Mouse (Mus musculus): ENCODE results near the gene Sprn. TPM values are rescaled to one million over a fixed set of nuclear protein-coding genes. Genes with fewer than 3 reads are reported as not detected.

The Sprn gene
- polyA plus RNA-seq, 1 experiment = 0.16 TPM

DNA sequence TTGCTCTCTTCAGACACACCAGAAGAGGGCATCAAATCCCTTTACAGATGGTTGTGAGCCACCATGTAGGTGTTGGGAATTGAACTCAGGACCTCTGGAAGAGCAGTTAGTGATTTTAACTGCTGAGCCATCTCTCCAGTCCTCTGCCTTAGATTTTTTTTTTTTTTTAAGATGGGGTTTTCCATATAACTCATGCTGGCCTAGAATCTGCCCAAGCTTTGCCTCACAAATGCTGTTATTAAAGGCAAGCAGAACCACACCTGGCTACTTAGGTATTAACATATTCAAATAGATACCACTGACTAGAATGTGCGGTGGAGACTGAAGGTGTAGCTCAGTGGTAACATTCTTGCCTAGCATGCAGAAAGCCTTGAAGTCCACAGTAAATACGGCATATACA, 34.2 kb downstream of the Sprn start:
- TF ChIP-seq POLR2A (IDR thresholded peaks at IDR 0.05; ENCODE audit: low read depth, low read length) = no peak
- TF ChIP-seq CTCF (conservative IDR thresholded peaks at IDR 0.05; ENCODE audit: insufficient read depth, insufficient read length, low read depth, low read length) = no peak
- no peak overlapping the region for H3K4me3 ChIP-seq (ENCODE audit: insufficient read depth, low read depth, low read length)
- DNase-seq = no peak
- no peaks in the 10 kb centered on the region for H3K36me3 ChIP-seq (ENCODE audit: control insufficient read depth, insufficient read depth, low read length)
- no peak overlapping the region for H3K27ac ChIP-seq (ENCODE audit: insufficient read depth, low read depth, low read length)
- 0 out of 2 replicates have a peak, but pooled peaks cover 3% of the 10 kb centered on the region for H3K4me1 ChIP-seq (ENCODE audit: control insufficient read depth, insufficient read depth, low read length)
- H3K27me3 ChIP-seq (replicated peaks; ENCODE audit: control insufficient read depth, insufficient read depth, low read length) = no peaks in the 10 kb centered on the region
- WGBS = 82% methylated on average over 2 of the region's 2 CpGs

DNA sequence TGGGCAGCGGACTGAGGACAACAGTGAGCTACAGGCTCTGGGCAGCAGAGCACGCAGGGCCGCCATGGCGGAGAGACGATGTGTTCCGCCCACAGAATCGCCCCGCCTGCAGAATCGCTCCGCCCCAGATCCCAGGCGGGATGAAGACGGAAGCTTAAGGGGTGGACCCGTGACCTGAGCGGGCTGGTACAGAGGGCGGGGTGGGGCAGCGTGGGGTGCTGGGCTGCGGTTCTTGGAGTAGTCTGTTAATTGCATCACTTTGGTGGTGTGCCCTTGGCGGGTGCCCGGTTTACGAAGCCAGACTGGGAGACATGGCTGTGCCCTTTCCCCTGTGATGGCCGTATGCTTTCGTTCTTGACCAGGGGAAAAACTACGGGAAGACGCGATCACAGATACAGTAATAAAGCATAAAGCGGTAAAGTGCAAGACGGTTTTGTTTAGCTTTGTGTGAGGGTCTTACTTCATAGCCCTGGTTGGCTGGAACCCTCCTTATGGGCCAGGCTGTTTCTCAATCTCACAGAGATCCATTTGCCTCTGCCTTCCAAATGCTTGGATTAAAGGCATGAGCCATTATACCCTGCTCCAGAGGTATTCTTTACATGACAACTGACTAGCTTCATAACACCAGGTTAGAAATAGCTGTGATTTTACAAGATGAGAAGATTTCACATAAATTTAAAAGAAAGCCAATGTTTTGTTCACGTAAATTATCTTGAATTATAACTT, 38.2 kb downstream of the Sprn start, which contains the start of gene Echs1:
Echs1 (minus strand) TSS at position 148 of the 726 bp plus-strand sequence.
- 3% methylated on average over 28 of the region's 28 CpGs for WGBS
- H3K27me3 ChIP-seq (replicated peaks; ENCODE audit: control insufficient read depth, insufficient read depth, low read length) = no peaks in the 10 kb centered on the region

GRCm38 (mm10) chr7:140115583-140116328, 38.9 kb downstream of the Sprn start, which contains the start of gene Paox:
TSS of gene Paox (plus strand) at chr7:140115799.
- H3K27ac ChIP-seq (ENCODE audit: insufficient read depth, low read depth, low read length) = peak within 1 kb of the TSS; percentile 91
- peak; percentile 90 for DNase-seq
- no peaks in the 10 kb centered on the region; the same call in 1 of the 2 replicates for H3K36me3 ChIP-seq (ENCODE audit: control insufficient read depth, insufficient read depth, low read length)
- TF ChIP-seq CTCF (conservative IDR thresholded peaks at IDR 0.05; ENCODE audit: insufficient read depth, insufficient read length, low read depth, low read length) (no peak), POLR2A (IDR thresholded peaks at IDR 0.05; ENCODE audit: low read depth, low read length) (peak; percentile 12)
- no peaks in the 10 kb centered on the region for H3K4me1 ChIP-seq (ENCODE audit: control insufficient read depth, insufficient read depth, low read length)
- under 1% methylated on average over 23 of the region's 23 CpGs for WGBS
- peak within 1 kb of the TSS; percentile 84 for H3K4me3 ChIP-seq (ENCODE audit: insufficient read depth, low read depth, low read length)
- H3K27me3 ChIP-seq (replicated peaks; ENCODE audit: control insufficient read depth, insufficient read depth, low read length) = no peaks in the 10 kb centered on the region

More for the DNA sequence above, 38.2 kb downstream of the Sprn start, which contains the start of gene Echs1:
- H3K4me1 ChIP-seq (ENCODE audit: control insufficient read depth, insufficient read depth, low read length) = no peaks in the 10 kb centered on the region
- peak within 1 kb of the TSS; percentile 91 for H3K27ac ChIP-seq (ENCODE audit: insufficient read depth, low read depth, low read length)
- H3K4me3 ChIP-seq (ENCODE audit: insufficient read depth, low read depth, low read length) = peak within 1 kb of the TSS; percentile 84
- H3K36me3 ChIP-seq (ENCODE audit: control insufficient read depth, insufficient read depth, low read length) = no peaks in the 10 kb centered on the region
- TF ChIP-seq CTCF (conservative IDR thresholded peaks at IDR 0.05; ENCODE audit: insufficient read depth, insufficient read length, low read depth, low read length) (no peak), POLR2A (IDR thresholded peaks at IDR 0.05; ENCODE audit: low read depth, low read length) (peak; percentile 54)
- DNase-seq = peak; percentile 96

- H3K27me3 ChIP-seq (replicated peaks; ENCODE audit: control insufficient read depth, insufficient read depth, low read length) = no peaks in the 10 kb centered on the region
- no peak overlapping the region for H3K4me3 ChIP-seq (ENCODE audit: insufficient read depth, low read depth, low read length)
- no peak for TF ChIP-seq CTCF (conservative IDR thresholded peaks at IDR 0.05; ENCODE audit: insufficient read depth, insufficient read length, low read depth, low read length)
- no peak for TF ChIP-seq POLR2A (IDR thresholded peaks at IDR 0.05; ENCODE audit: low read depth, low read length)
- DNase-seq = no peak
- H3K27ac ChIP-seq (ENCODE audit: insufficient read depth, low read depth, low read length) = no peak overlapping the region
- no peaks in the 10 kb centered on the region for H3K4me1 ChIP-seq (ENCODE audit: control insufficient read depth, insufficient read depth, low read length)
- no peaks in the 10 kb centered on the region; the same call in 1 of the 2 replicates for H3K36me3 ChIP-seq (ENCODE audit: control insufficient read depth, insufficient read depth, low read length)
- 65% methylated on average over 3 of the region's 3 CpGs for WGBS
Measured at GRCm38 (mm10) chr7:140111943-140112342, 42.7 kb downstream of the Sprn start.

DNA sequence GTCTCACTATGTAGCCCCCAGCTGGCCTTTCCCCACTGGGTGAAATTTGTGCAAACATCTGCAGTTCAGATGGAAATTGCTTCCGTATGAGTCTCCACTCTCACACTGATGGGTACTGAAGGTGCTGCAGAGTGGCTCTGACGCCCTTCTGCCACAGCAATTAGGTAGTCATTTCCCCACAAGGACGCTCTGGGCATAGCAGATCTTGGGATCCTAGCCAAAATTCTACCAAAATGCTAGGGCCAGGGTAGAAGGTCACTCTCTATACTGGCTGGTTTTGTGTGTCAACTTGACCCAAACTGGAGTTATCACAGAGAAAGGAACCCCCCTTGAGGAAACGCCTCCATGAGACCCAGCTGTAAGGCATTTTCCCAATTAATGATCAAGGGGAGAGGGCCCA, 50.7 kb downstream of the Sprn start:
- WGBS = 64% methylated on average over 4 of the region's 4 CpGs
- H3K4me3 ChIP-seq (ENCODE audit: insufficient read depth, low read depth, low read length) = no peak overlapping the region
- H3K27ac ChIP-seq (ENCODE audit: insufficient read depth, low read depth, low read length) = no peak overlapping the region
- no peaks in the 10 kb centered on the region for H3K36me3 ChIP-seq (ENCODE audit: control insufficient read depth, insufficient read depth, low read length)
- DNase-seq = no peak
- peaks cover 3% of the 10 kb centered on the region for H3K4me1 ChIP-seq (ENCODE audit: control insufficient read depth, insufficient read depth, low read length)
- no peak for TF ChIP-seq CTCF (conservative IDR thresholded peaks at IDR 0.05; ENCODE audit: insufficient read depth, insufficient read length, low read depth, low read length)
- no peak for TF ChIP-seq POLR2A (IDR thresholded peaks at IDR 0.05; ENCODE audit: low read depth, low read length)
- H3K27me3 ChIP-seq (replicated peaks; ENCODE audit: control insufficient read depth, insufficient read depth, low read length) = no peaks in the 10 kb centered on the region

DNA sequence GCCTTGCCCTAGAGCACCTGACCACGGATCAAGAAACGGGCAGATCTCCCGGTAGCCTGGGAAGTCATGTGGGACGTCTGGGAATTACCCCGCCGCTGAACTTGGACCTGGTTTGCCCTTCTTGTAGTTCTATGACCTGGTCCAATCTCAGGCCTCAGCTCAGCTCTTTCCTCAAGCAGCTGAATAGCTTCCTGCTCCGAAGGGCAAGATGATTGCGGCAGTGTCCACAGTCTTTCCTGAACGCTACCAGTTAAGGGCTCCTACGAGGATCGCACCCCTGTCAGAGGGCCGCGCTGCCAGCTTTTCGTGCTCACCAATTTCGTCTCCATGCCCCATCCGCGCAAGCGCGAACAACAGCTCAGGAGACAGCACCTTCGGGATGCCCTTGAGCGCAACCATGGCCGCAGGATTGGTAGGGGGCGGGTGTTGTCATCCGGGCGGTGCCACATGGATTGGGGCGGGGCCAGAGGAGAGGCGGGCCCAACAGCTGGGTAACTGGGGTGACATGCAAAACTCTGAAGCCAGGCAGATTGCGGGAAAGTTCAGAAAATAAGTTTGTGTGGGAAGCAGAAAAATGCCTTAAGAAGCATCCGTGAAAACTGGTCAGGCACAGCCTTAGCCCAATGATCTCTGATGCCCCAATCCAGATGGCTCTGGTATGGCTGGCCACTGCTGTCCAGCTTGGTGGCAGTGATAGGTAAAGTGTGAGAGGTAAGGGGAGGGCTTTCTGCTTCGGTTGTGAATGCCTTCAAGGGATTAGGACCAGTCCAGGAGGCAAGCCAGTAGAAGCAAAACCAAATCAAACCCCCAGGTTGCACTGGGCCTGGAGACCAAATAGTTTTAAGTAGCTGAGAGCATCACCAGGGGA, 52.5 kb downstream of the Sprn start, which contains the start of gene Fuom:
Fuom (minus strand) TSS at position 449 of the 868 bp plus-strand sequence.
- H3K36me3 ChIP-seq (ENCODE audit: control insufficient read depth, insufficient read depth, low read length) = no peaks in the 10 kb centered on the region
- no peaks in the 10 kb centered on the region for H3K27me3 ChIP-seq (replicated peaks; ENCODE audit: control insufficient read depth, insufficient read depth, low read length)
- WGBS = under 1% methylated on average over 30 of the region's 30 CpGs
- TF ChIP-seq POLR2A (IDR thresholded peaks at IDR 0.05; ENCODE audit: low read depth, low read length) = peak; percentile 57
- TF ChIP-seq CTCF (conservative IDR thresholded peaks at IDR 0.05; ENCODE audit: insufficient read depth, insufficient read length, low read depth, low read length) = no peak
- peaks cover 3% of the 10 kb centered on the region for H3K4me1 ChIP-seq (ENCODE audit: control insufficient read depth, insufficient read depth, low read length)
- peak; percentile 95 for DNase-seq
- H3K27ac ChIP-seq (ENCODE audit: insufficient read depth, low read depth, low read length) = peak within 1 kb of the TSS; percentile 74
- peak within 1 kb of the TSS; percentile 52 for H3K4me3 ChIP-seq (ENCODE audit: insufficient read depth, low read depth, low read length)

Data from kidney, adult 2 months (tissue).